13 mouse cellular contexts compared by ENCODE assay signal in genomic region chr6:42197710-42198109, GRCm38 (mm10). TPM values are rescaled to one million over a fixed set of nuclear protein-coding genes. Genes with fewer than 3 reads are reported as not detected.
DNase-seq lines count a peak whose midpoint lies in the region; ATAC-seq lines count a peak whose summit lies in the region.
"Had no signal": no experiment of that assay in that cellular context is flagged by ENCODE, and none has a peak within 500 bp of the region (broad histone marks: within the 10 kb centered on the region; RNA-seq: fewer than 3 reads in every experiment).

No protein-coding gene starts in this region.

- DNase-seq in hindbrain, embryonic 11.5 days (ENCODE audit: low spot score), result peak; percentile 1
- DNase-seq in hindbrain, embryonic 10.5 days (ENCODE audit: low spot score), result no peak
- DNase-seq in lung, postnatal 10 days, result peak; percentile 4
- DNase-seq in lung, postnatal 4 days, result no peak
- DNase-seq in NIH3T3 (ENCODE audit: low read depth), result peak; percentile 62
- peak; percentile 2 to 52 for DNase-seq in layer of hippocampus, postnatal 14 days (ENCODE audit: low spot score in 2 of 2)
- no peak for DNase-seq in urinary bladder, postnatal 36 days (ENCODE audit: low spot score in 2 of 2)
- no peak for DNase-seq in testis, postnatal 14 days (ENCODE audit: low spot score)
- DNase-seq: liver, embryonic 13.5 days; thymus, postnatal 4 days had no signal

- WGBS in hindbrain, embryonic 11.5 days, result 49% methylated on average over 3 of the region's 3 CpGs
- 48% methylated on average over 3 of the region's 3 CpGs for WGBS in hindbrain, embryonic 10.5 days

- no peaks in the 10 kb centered on the region for H3K4me1 ChIP-seq in hindbrain, embryonic 11.5 days (replicated peaks; ENCODE audit: control insufficient read depth, insufficient read depth, low read length)
- no peaks in the 10 kb centered on the region for H3K4me1 ChIP-seq in hindbrain, embryonic 10.5 days (replicated peaks)
- H3K4me1 ChIP-seq: embryonic facial prominence, embryonic 12.5 days; liver, embryonic 13.5 days had no signal

- no peak overlapping the region for H3K4me3 ChIP-seq in hindbrain, embryonic 11.5 days (ENCODE audit: low read depth, low read length)
- H3K4me3 ChIP-seq in hindbrain, embryonic 10.5 days, result no peak overlapping the region
- H3K4me3 ChIP-seq: embryonic facial prominence, embryonic 12.5 days; liver, embryonic 13.5 days had no signal

- H3K9me3 ChIP-seq in hindbrain, embryonic 11.5 days (ENCODE audit: control insufficient read depth, low read length), result no peaks in the 10 kb centered on the region
- no peaks in the 10 kb centered on the region for H3K9me3 ChIP-seq in hindbrain, embryonic 10.5 days
- H3K9me3 ChIP-seq: embryonic facial prominence, embryonic 12.5 days; liver, embryonic 13.5 days had no signal

- no peak overlapping the region for H3K9ac ChIP-seq in hindbrain, embryonic 11.5 days (ENCODE audit: low read depth, low read length)
- H3K9ac ChIP-seq: embryonic facial prominence, embryonic 12.5 days; liver, embryonic 13.5 days had no signal

- no peak overlapping the region for H3K4me2 ChIP-seq in hindbrain, embryonic 11.5 days (replicated peaks; ENCODE audit: low read depth, low read length)
- H3K4me2 ChIP-seq: embryonic facial prominence, embryonic 12.5 days; liver, embryonic 13.5 days had no signal

- H3K27me3 ChIP-seq in hindbrain, embryonic 11.5 days (ENCODE audit: control insufficient read depth, insufficient read depth, low read length), result no peaks in the 10 kb centered on the region
- H3K27me3 ChIP-seq in hindbrain, embryonic 10.5 days (ENCODE audit: insufficient read depth, poor library complexity, severe bottlenecking), result no peaks in the 10 kb centered on the region
- H3K27me3 ChIP-seq: embryonic facial prominence, embryonic 12.5 days; liver, embryonic 13.5 days had no signal

- H3K36me3 ChIP-seq in hindbrain, embryonic 11.5 days (ENCODE audit: control insufficient read depth, insufficient read depth, low read length), result no peaks in the 10 kb centered on the region
- no peaks in the 10 kb centered on the region for H3K36me3 ChIP-seq in hindbrain, embryonic 10.5 days
- H3K36me3 ChIP-seq: embryonic facial prominence, embryonic 12.5 days; liver, embryonic 13.5 days had no signal

- H3K27ac ChIP-seq in hindbrain, embryonic 11.5 days (ENCODE audit: low read depth, low read length), result no peak overlapping the region
- no peak overlapping the region for H3K27ac ChIP-seq in hindbrain, embryonic 10.5 days
- H3K27ac ChIP-seq: embryonic facial prominence, embryonic 12.5 days; liver, embryonic 13.5 days had no signal

- ATAC-seq in hindbrain, embryonic 11.5 days (ENCODE audit: low FRiP score), result no peak

RNA-seq across cellular contexts. Expression of gene Tas2r144, which starts 17.4 kb away (rescaled TPM):
- polyA plus RNA-seq in hindbrain, embryonic 11.5 days (2014; fragmentation: Nextera tagmentation; extraction: Ambion mirVana), result not detected in 2 replicates
- polyA plus RNA-seq in hindbrain, embryonic 10.5 days (2016; fragmentation: Nextera tagmentation; extraction: Ambion mirVana), result not detected in 2 replicates
- total RNA-seq in layer of hippocampus, postnatal 14 days (2021), result not detected
- polyA plus RNA-seq: embryonic facial prominence, embryonic 12.5 days; heart, embryonic 16.5 days; liver, embryonic 13.5 days; neural tube, embryonic 14.5 days had no signal

RNA-seq across cellular contexts. Expression of gene Gstk1, which starts 48.0 kb away (rescaled TPM):
- polyA plus RNA-seq in hindbrain, embryonic 11.5 days (2014; fragmentation: Nextera tagmentation; extraction: Ambion mirVana), result 15.7 and 20.2 TPM in 2 replicates
- polyA plus RNA-seq in hindbrain, embryonic 10.5 days (2016; fragmentation: Nextera tagmentation; extraction: Ambion mirVana), result 16.5 and 17.7 TPM in 2 replicates
- total RNA-seq in layer of hippocampus, postnatal 14 days (2021), result 1 to 10 TPM; 8.6 to 8.9 TPM

RNA-seq across cellular contexts. Expression of gene Tas2r139, which starts 57.0 kb away (rescaled TPM):
- not detected in 2 replicates for polyA plus RNA-seq in hindbrain, embryonic 11.5 days (2014; fragmentation: Nextera tagmentation; extraction: Ambion mirVana)
- polyA plus RNA-seq in hindbrain, embryonic 10.5 days (2016; fragmentation: Nextera tagmentation; extraction: Ambion mirVana), result not detected in 2 replicates
- total RNA-seq in layer of hippocampus, postnatal 14 days (2021), result not detected
- polyA plus RNA-seq: embryonic facial prominence, embryonic 12.5 days; heart, embryonic 16.5 days; liver, embryonic 13.5 days; neural tube, embryonic 14.5 days had no signal

Comparison
In these comparisons a context has a peak if more than half of its experiments do, and no peak if none do; other contexts are left out.
1. DNase-seq: peak in hindbrain, embryonic 11.5 days (single experiment), lung, postnatal 10 days (single experiment), NIH3T3 (single experiment) and layer of hippocampus, postnatal 14 days (2 of 2); none in hindbrain, embryonic 10.5 days (single experiment), lung, postnatal 4 days (0 of 2), urinary bladder, postnatal 36 days (0 of 2) and testis, postnatal 14 days (single experiment).